Mouse (Mus musculus) kidney, adult 11 months (tissue): Measurements from ENCODE around the gene Kat6b.

Experiments
- DNase-seq: peaks from one replicate; pipeline ENCODE4 v3.0.0; 2022

The Kat6b gene

GRCm38 (mm10) chr14:21481231-21481630 is at the start of gene Kat6b:
TSS of gene Kat6b (plus strand) at chr14:21481434.
- no peak for DNase-seq

GRCm38 (mm10) chr14:21433415-21433814 is 47.8 kb upstream of the Kat6b start:
- no peak for DNase-seq

GRCm38 (mm10) chr14:21433995-21434394 is 47.2 kb upstream of the Kat6b start:
- no peak for DNase-seq

GRCm38 (mm10) chr14:21434686-21435085 is 46.5 kb upstream of the Kat6b start:
- DNase-seq, result no peak

- DNase-seq, result no peak
These were observed 41.4 kb upstream of the Kat6b start for GRCm38 (mm10) chr14:21439785-21440184.

GRCm38 (mm10) chr14:21440526-21440925 is 40.7 kb upstream of the Kat6b start:
- DNase-seq, result no peak

- no peak for DNase-seq
These were observed 39.3 kb upstream of the Kat6b start for GRCm38 (mm10) chr14:21441772-21442533.

- no peak for DNase-seq
These were observed 28.7 kb upstream of the Kat6b start for GRCm38 (mm10) chr14:21452581-21452980.

GRCm38 (mm10) chr14:21453896-21454295 is 27.3 kb upstream of the Kat6b start:
- no peak for DNase-seq

GRCm38 (mm10) chr14:21455654-21456350 is 25.4 kb upstream of the Kat6b start:
- no peak for DNase-seq

GRCm38 (mm10) chr14:21456526-21456925 is 24.7 kb upstream of the Kat6b start:
- DNase-seq, result no peak

GRCm38 (mm10) chr14:21457876-21458275 is 23.4 kb upstream of the Kat6b start:
- no peak for DNase-seq

- no peak for DNase-seq
These were observed 22.5 kb upstream of the Kat6b start for GRCm38 (mm10) chr14:21458696-21459095.

- DNase-seq, result no peak
These were observed 22.1 kb upstream of the Kat6b start for GRCm38 (mm10) chr14:21459163-21459562.

GRCm38 (mm10) chr14:21462398-21462797 is 18.8 kb upstream of the Kat6b start:
- no peak for DNase-seq

GRCm38 (mm10) chr14:21463117-21463712 is 18.0 kb upstream of the Kat6b start:
- DNase-seq, result no peak

GRCm38 (mm10) chr14:21470386-21470785 is 10.8 kb upstream of the Kat6b start:
- no peak for DNase-seq

- DNase-seq, result no peak
These were observed 9.3 kb upstream of the Kat6b start for GRCm38 (mm10) chr14:21471975-21472374.

- peak; percentile 18 for DNase-seq
These were observed 6.6 kb upstream of the Kat6b start for GRCm38 (mm10) chr14:21474593-21475132.

GRCm38 (mm10) chr14:21477181-21477580 is 4.1 kb upstream of the Kat6b start:
- DNase-seq, result peak; percentile 36

- DNase-seq, result no peak
These were observed 1.7 kb upstream of the Kat6b start for GRCm38 (mm10) chr14:21479566-21479965.

GRCm38 (mm10) chr14:21480191-21480590 is 1.0 kb upstream of the Kat6b start:
- DNase-seq, result no peak

GRCm38 (mm10) chr14:21484199-21484598 is 3.0 kb downstream of the Kat6b start:
- no peak for DNase-seq

- DNase-seq, result no peak
These were observed 3.5 kb downstream of the Kat6b start for GRCm38 (mm10) chr14:21484693-21485092.
